Mouse (Mus musculus) liver, embryonic 13.5 days (tissue): Measurements from ENCODE around the gene Wnt3. TPM values are rescaled to one million over a fixed set of nuclear protein-coding genes. Genes with fewer than 3 reads are reported as not detected.

Experiments
- ATAC-seq: fragments of 200-750 bp; cut with Nextera tagmentation; 2 replicates; pipeline ENCODE4 v1.8.0; 2017; ENCODE audit warnings: low read depth, mild to moderate bottlenecking, moderate number of reproducible peaks, moderate library complexity
- DNase-seq: peaks from one replicate; pipeline ENCODE4 v3.0.0; 2022
- H3K27ac ChIP-seq: fragments of 300-500 bp; sonication (generic); 2 replicates; pipeline ENCODE4 v1.5.1; 2015; ENCODE audit warnings: moderate library complexity, mild to moderate bottlenecking, inconsistent platforms
- H3K27me3 ChIP-seq: fragments of 300-500 bp; sonication (generic); 2 replicates; pipeline ENCODE4 v1.6.1; 2015; ENCODE audit warnings: mild to moderate bottlenecking, inconsistent platforms
- H3K36me3 ChIP-seq: fragments of 300-500 bp; sonication (generic); 2 replicates; pipeline ENCODE4 v1.6.1; 2015; ENCODE audit warnings: mild to moderate bottlenecking, inconsistent platforms
- H3K4me1 ChIP-seq: fragments of 300-500 bp; sonication (generic); replicated peaks from 2 replicates; pipeline ENCODE4 v1.6.1; 2015; ENCODE audit warnings: inconsistent platforms
- H3K4me2 ChIP-seq: fragments of 300-500 bp; sonication (generic); 2 replicates; pipeline ENCODE4 v1.6.1; 2015; ENCODE audit warnings: inconsistent platforms, mild to moderate bottlenecking, moderate library complexity
- H3K4me3 ChIP-seq: fragments of 300-500 bp; sonication (generic); replicated peaks from 2 replicates; pipeline ENCODE4 v1.5.1; 2015; ENCODE audit warnings: mild to moderate bottlenecking, inconsistent platforms
- H3K9ac ChIP-seq: fragments of 300-500 bp; sonication (generic); 2 replicates; pipeline ENCODE4 v1.6.1; 2015; ENCODE audit warnings: mild to moderate bottlenecking, inconsistent platforms
- H3K9me3 ChIP-seq: fragments of 300-500 bp; sonication (generic); replicated peaks from 2 replicates; pipeline ENCODE4 v1.6.1; 2016; ENCODE audit warnings: inconsistent platforms
- whole genome bisulfite sequencing: fragments of 180-500 bp; shearing (Covaris S2); methylation state at CpG from one replicate; pipeline ENCODE4 v1.1.7; 2015; ENCODE audit not compliant: insufficient replicate concordance; 5-methylcytosine and 5-hydroxymethylcytosine counted together
- polyA plus RNA-seq: library from polyadenylated mRNA; unstranded; fragments of >200 nt; fragmentation: Nextera tagmentation; extraction: Ambion mirVana; gene quantifications from 2 replicates; pipeline ENCODE4 v1.2.1, GENCODE M21; 2015

Wnt3 gene
- polyA plus RNA-seq, result 0.05 and 0.10 TPM in 2 replicates

- peak within 1 kb of the TSS; percentile 38 for H3K4me2 ChIP-seq
Measured at GRCm38 (mm10) chr11:103773387-103774227, at the start of gene Wnt3. TSS of gene Wnt3 (plus strand) at chr11:103774150.

GRCm38 (mm10) chr11:103724331-103724771, 49.6 kb upstream of the Wnt3 start:
- H3K27ac ChIP-seq, result no peak overlapping the region
- ATAC-seq (no peak), DNase-seq (no peak)
- H3K9me3 ChIP-seq, result no peaks in the 10 kb centered on the region
- 47% methylated on average over 11 of the region's 11 CpGs for WGBS
- no peak overlapping the region for H3K4me3 ChIP-seq
- no peaks in the 10 kb centered on the region for H3K27me3 ChIP-seq
- H3K4me1 ChIP-seq, result no peaks in the 10 kb centered on the region
- H3K4me2 ChIP-seq, result no peak overlapping the region
- H3K36me3 ChIP-seq, result no peaks in the 10 kb centered on the region
- no peak overlapping the region for H3K9ac ChIP-seq

More at GRCm38 (mm10) chr11:103773387-103774227, at the start of gene Wnt3:
- H3K36me3 ChIP-seq, result no peaks in the 10 kb centered on the region
- DNase-seq (no peak), ATAC-seq (no peak)
- 2% methylated on average over 60 of the region's 60 CpGs for WGBS
- H3K4me3 ChIP-seq, result peak within 1 kb of the TSS; percentile 31
- H3K9ac ChIP-seq, result no peak within 1 kb of the TSS
- peaks cover 93% of the 10 kb centered on the region for H3K27me3 ChIP-seq
- H3K27ac ChIP-seq, result no peak within 1 kb of the TSS
- no peaks in the 10 kb centered on the region for H3K9me3 ChIP-seq
- H3K4me1 ChIP-seq, result peaks cover 12% of the 10 kb centered on the region

DNA sequence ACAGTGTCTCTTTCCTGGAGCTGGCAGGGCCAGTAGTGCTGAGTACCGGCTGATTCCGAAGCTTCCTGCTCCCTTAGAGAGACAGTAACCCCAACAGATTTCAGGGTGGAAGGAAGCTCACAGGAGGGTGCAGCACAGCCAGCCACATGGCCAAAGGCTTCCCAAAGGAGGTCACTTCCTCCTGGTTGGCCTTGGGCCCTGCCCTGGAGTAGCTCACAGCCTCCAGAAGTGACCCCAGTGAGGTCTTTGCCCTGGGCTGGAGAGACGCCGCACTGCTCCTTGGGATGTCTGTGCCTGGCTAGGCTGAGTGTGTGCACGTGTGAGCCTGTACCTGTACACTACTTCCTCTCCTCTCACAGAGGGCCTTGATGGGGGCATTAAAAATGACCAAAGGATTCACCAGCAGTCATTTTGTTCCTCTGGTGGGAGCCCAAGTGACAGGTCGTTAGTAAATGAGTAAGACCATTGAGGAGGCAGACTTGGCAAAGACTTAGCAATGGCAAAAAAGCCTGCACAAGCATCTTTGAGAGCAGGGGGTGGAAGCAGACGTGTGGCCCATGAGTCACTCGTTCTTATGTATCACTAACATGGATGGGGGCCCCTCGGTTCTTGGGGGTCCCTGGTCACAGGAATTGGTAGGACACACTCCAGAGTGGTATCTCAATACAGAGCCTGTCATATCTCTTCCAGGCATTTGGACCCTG, 44.5 kb upstream of the Wnt3 start:
- WGBS, result 61% methylated on average over 9 of the region's 9 CpGs
- no peak overlapping the region for H3K9ac ChIP-seq
- H3K27me3 ChIP-seq, result 0 out of 2 replicates have a peak, but pooled peaks cover 7% of the 10 kb centered on the region
- ATAC-seq (no peak), DNase-seq (no peak)
- no peaks in the 10 kb centered on the region for H3K36me3 ChIP-seq
- no peaks in the 10 kb centered on the region for H3K9me3 ChIP-seq
- H3K4me1 ChIP-seq, result peaks cover 4% of the 10 kb centered on the region; the same call in 1 of the 2 replicates
- no peak overlapping the region for H3K4me2 ChIP-seq
- H3K4me3 ChIP-seq, result no peak overlapping the region
- no peak overlapping the region for H3K27ac ChIP-seq

GRCm38 (mm10) chr11:103731594-103731993, 42.4 kb upstream of the Wnt3 start:
- Histone ChIP-seq H3K27me3 (0 out of 2 replicates have a peak, but pooled peaks cover 7% of the 10 kb centered on the region), H3K4me1 (peaks cover 8% of the 10 kb centered on the region; the same call in 1 of the 2 replicates), H3K9me3 (no peaks in the 10 kb centered on the region), H3K4me3 (no peak overlapping the region), H3K36me3 (no peaks in the 10 kb centered on the region), H3K9ac (no peak overlapping the region), H3K27ac (no peak overlapping the region), H3K4me2 (no peak overlapping the region)
- ATAC-seq (no peak), DNase-seq (no peak)
- WGBS, result 60% methylated on average over 9 of the region's 9 CpGs

DNA sequence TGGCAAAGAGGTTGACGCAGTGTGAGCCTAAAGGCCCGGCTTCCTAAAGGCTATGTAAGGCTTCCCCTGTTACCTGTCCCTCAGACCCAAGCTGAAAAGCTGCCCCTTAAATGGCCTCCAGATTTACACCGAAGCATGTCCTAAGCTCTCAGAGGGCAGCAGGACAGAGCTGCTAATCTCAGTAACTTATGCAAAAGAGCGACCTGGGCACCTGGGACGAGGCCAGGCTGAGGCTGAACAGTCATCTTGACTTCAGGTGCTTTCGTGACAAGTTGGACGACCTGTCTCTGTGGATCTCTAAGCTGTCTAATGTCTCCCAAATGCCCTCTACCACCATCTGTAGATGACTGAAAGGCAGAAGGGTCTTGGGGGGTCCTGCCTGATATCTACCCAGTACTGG, 41.6 kb upstream of the Wnt3 start:
- peaks cover 8% of the 10 kb centered on the region; the same call in 1 of the 2 replicates for H3K4me1 ChIP-seq
- no peaks in the 10 kb centered on the region for H3K36me3 ChIP-seq
- H3K4me2 ChIP-seq, result no peak overlapping the region
- ATAC-seq (no peak), DNase-seq (no peak)
- no peak overlapping the region for H3K27ac ChIP-seq
- H3K27me3 ChIP-seq, result 0 out of 2 replicates have a peak, but pooled peaks cover 7% of the 10 kb centered on the region
- H3K4me3 ChIP-seq, result no peak overlapping the region
- H3K9ac ChIP-seq, result no peak overlapping the region
- 74% methylated on average over 7 of the region's 7 CpGs for WGBS
- H3K9me3 ChIP-seq, result no peaks in the 10 kb centered on the region

- ATAC-seq (no peak), DNase-seq (no peak)
- Histone ChIP-seq H3K27ac (no peak overlapping the region), H3K9ac (no peak overlapping the region), H3K27me3 (0 out of 2 replicates have a peak, but pooled peaks cover 7% of the 10 kb centered on the region), H3K4me1 (peaks cover 8% of the 10 kb centered on the region; the same call in 1 of the 2 replicates), H3K4me2 (no peak overlapping the region), H3K4me3 (no peak overlapping the region), H3K9me3 (no peaks in the 10 kb centered on the region), H3K36me3 (no peaks in the 10 kb centered on the region)
- 54% methylated on average over 4 of the region's 4 CpGs for WGBS
Measured at GRCm38 (mm10) chr11:103733069-103733468, 40.9 kb upstream of the Wnt3 start.

GRCm38 (mm10) chr11:103733961-103734360, 40.0 kb upstream of the Wnt3 start:
- WGBS, result 65% methylated on average over 2 of the region's 2 CpGs
- Histone ChIP-seq H3K27ac (no peak overlapping the region), H3K4me3 (no peak overlapping the region), H3K9ac (no peak overlapping the region), H3K27me3 (0 out of 2 replicates have a peak, but pooled peaks cover 7% of the 10 kb centered on the region), H3K4me1 (peaks cover 8% of the 10 kb centered on the region; the same call in 1 of the 2 replicates), H3K9me3 (no peaks in the 10 kb centered on the region), H3K36me3 (no peaks in the 10 kb centered on the region), H3K4me2 (no peak overlapping the region)
- DNase-seq, result no peak
- ATAC-seq, result no peak

GRCm38 (mm10) chr11:103734411-103735045, 39.4 kb upstream of the Wnt3 start:
- Histone ChIP-seq H3K4me2 (no peak overlapping the region), H3K36me3 (no peaks in the 10 kb centered on the region), H3K27ac (no peak overlapping the region; the same call in 1 of the 2 replicates), H3K9ac (no peak overlapping the region), H3K27me3 (0 out of 2 replicates have a peak, but pooled peaks cover 7% of the 10 kb centered on the region), H3K4me3 (no peak overlapping the region), H3K9me3 (no peaks in the 10 kb centered on the region), H3K4me1 (peaks cover 8% of the 10 kb centered on the region; the same call in 1 of the 2 replicates)
- DNase-seq (no peak), ATAC-seq (no peak)
- WGBS, result 52% methylated on average over 5 of the region's 5 CpGs

DNA sequence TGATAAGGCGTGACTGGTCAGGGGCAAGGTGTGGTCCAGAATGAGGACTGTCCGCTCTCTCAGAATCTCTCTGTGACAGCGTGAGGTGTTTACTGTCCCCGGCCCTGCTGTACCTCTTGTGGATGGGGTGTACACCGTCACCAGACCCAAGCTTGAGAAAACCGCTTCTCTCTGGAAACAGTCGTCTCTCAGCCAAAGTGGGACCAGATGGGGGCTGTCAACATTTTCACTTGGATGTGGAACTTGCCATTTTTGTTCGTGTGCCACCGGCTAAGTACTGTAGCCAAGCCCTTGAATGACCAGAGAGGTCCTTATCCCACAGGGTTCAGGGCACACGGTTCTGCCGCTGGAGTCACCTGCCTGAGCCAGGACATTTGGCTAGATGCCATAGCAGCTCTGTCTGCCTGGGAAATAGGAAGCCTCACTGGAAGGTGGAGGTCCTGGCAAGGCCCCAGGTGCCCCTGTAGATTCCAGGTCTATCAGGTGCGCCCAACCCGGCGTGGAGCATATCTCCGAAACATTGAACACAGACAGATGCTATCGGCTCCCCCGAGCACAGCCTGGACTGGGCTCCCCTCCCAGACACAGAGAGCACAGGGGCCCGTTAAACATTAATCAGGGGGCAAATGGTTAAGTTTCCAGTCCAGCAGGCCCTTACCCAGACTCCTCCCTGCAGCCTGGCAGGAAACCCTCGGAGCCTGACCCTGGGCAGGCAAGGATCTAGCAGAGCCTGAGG, 38.7 kb upstream of the Wnt3 start:
- 61% methylated on average over 19 of the region's 19 CpGs for WGBS
- DNase-seq (no peak), ATAC-seq (peak; percentile 63)
- no peaks in the 10 kb centered on the region for H3K36me3 ChIP-seq
- H3K27me3 ChIP-seq, result 0 out of 2 replicates have a peak, but pooled peaks cover 7% of the 10 kb centered on the region
- peak overlapping the region; percentile 23; the same call in 1 of the 2 replicates for H3K4me2 ChIP-seq
- H3K4me1 ChIP-seq, result peaks cover 8% of the 10 kb centered on the region; the same call in 1 of the 2 replicates
- H3K4me3 ChIP-seq, result no peak overlapping the region
- no peaks in the 10 kb centered on the region for H3K9me3 ChIP-seq
- no peak overlapping the region for H3K9ac ChIP-seq
- no peak overlapping the region; the same call in 1 of the 2 replicates for H3K27ac ChIP-seq

DNA sequence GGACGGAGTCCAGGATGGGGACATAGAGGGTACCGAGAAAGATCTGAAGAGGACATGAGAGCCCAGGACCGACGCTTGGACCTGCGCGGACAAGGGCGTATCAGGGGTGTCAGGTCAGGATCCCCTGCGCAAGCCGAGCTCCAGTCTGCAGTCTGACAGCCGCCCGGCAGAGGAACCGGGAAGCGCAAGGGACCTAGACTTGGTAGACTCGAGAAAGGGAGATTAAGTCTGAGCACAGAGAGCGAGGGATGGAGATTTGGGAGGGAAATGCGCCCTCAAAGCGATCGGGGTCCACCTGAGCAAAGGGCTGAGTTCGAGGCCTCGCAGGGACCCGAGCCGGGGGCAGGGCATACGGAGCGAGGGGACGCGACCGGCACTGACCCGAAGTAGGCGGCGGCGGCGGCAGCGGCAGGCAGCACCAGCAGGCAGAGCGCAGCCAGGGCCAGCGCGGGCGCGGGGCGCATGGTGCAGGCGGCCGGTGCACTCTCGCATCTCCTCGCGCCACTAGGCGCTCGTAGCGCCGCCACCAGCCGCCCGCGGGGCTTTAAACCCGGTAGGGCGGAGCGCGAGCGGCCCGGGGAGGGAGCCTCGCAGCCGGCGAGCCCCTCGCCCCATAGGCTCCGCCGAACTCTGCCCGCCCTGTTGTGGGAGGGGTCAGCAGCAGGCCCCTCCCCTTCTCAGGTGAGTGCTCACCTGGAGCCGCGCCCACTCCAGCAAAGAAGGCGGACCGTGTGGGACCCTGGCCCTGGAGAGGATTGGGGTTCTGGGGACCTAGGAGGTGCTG, 24.5 kb upstream of the Wnt3 start, which contains the start of gene Wnt9b:
TSS of gene Wnt9b (minus strand) at position 516 of the 784 bp plus-strand sequence.
- ATAC-seq, result no peak
- H3K4me3 ChIP-seq, result peak within 1 kb of the TSS; percentile 46
- no peaks in the 10 kb centered on the region for H3K36me3 ChIP-seq
- peaks cover 83% of the 10 kb centered on the region for H3K27me3 ChIP-seq
- 2% methylated on average over 53 of the region's 68 CpGs for WGBS
- peak within 1 kb of the TSS; percentile 63 for H3K4me2 ChIP-seq
- H3K27ac ChIP-seq, result no peak within 1 kb of the TSS
- no peak for DNase-seq
- H3K9me3 ChIP-seq, result no peaks in the 10 kb centered on the region
- no peak within 1 kb of the TSS for H3K9ac ChIP-seq
- H3K4me1 ChIP-seq, result no peaks in the 10 kb centered on the region
